Mouse (Mus musculus) liver, embryonic 14.5 days (tissue): ENCODE measurements around the gene Pafah1b3. TPM values are rescaled to one million over a fixed set of nuclear protein-coding genes. Genes with fewer than 3 reads are reported as not detected.
A peak's percentile ranks its signal among the peaks of the same experiment; 100 is the strongest.
"Not testable (repeated sequence)": the region's sequence is repeated elsewhere in the genome, so short reads cannot be mapped to it uniquely, and the experiment has no call there.

ENCODE experiments used
- ATAC-seq: fragments of 200-750 bp; cut with Nextera tagmentation; 2 replicates; pipeline ENCODE4 v1.8.0; 2017; ENCODE audit warnings: moderate number of reproducible peaks, mild to moderate bottlenecking, moderate library complexity; ENCODE audit not compliant: insufficient read depth
- DNase-seq, 3 experiments: peaks; one replicate each; pipeline ENCODE4 v3.0.0-alpha.2; 2012 to 2013; ENCODE audit warnings: low read depth in 3 of 3, low spot score in 3 of 3
- H3K27ac ChIP-seq: fragments of 300-500 bp; sonication (generic); 2 replicates; pipeline ENCODE4 v1.5.1; 2014; ENCODE audit warnings: moderate library complexity, mild to moderate bottlenecking, control low read depth, inconsistent platforms
- H3K27me3 ChIP-seq: fragments of 300-500 bp; sonication (generic); 2 replicates; pipeline ENCODE4 v1.6.1; 2014; ENCODE audit warnings: mild to moderate bottlenecking, low read length, moderate library complexity; ENCODE audit not compliant: control insufficient read depth, insufficient read depth
- H3K36me3 ChIP-seq: fragments of 300-500 bp; sonication (generic); replicated peaks from 2 replicates; pipeline ENCODE4 v1.6.1; 2014; ENCODE audit warnings: low read depth; ENCODE audit not compliant: control insufficient read depth, insufficient read depth
- H3K4me1 ChIP-seq, 2 experiments: fragments of 200-500 bp in 1 of 2; fragments of 300-500 bp in 1 of 2; sonication (generic) in 1 of 2; replicated peaks; 2 replicates each; pipeline ENCODE4 v1.6.1; 2012 to 2014; ENCODE audit warnings: antibody characterized with exemption in 1 of 2, inconsistent platforms in 1 of 2, low read length in 1 of 2; ENCODE audit not compliant: control insufficient read depth in 2 of 2, insufficient read depth in 2 of 2
- H3K4me2 ChIP-seq: fragments of 300-500 bp; sonication (generic); 2 replicates; pipeline ENCODE4 v1.6.1; 2014; ENCODE audit warnings: low read depth, mild to moderate bottlenecking, control low read depth, moderate library complexity
- H3K4me3 ChIP-seq, 2 experiments: fragments of 200-500 bp in 1 of 2; fragments of 300-500 bp in 1 of 2; sonication (generic) in 1 of 2; 2 replicates each; pipeline ENCODE4 v1.5.1; 2012 to 2014; ENCODE audit warnings: low read depth in 2 of 2, low read length in 2 of 2, mild to moderate bottlenecking in 2 of 2, control low read depth in 1 of 2, inconsistent platforms in 1 of 2, moderate library complexity in 1 of 2; ENCODE audit not compliant: insufficient read depth in 1 of 2
- H3K9ac ChIP-seq: fragments of 300-500 bp; sonication (generic); replicated peaks from 2 replicates; pipeline ENCODE4 v1.6.1; 2014; ENCODE audit warnings: mild to moderate bottlenecking, control low read depth, moderate library complexity
- H3K9me3 ChIP-seq: fragments of 300-500 bp; sonication (generic); 2 replicates; pipeline ENCODE4 v1.6.1; 2016; ENCODE audit warnings: low read length, mixed read lengths; ENCODE audit not compliant: control insufficient read depth
- CTCF ChIP-seq: IDR thresholded peaks from 2 replicates; pipeline ENCODE4 v1.5.1; 2016; ENCODE audit warnings: antibody characterized with exemption, low read depth, control low read depth
- EP300 ChIP-seq: IDR thresholded peaks from 2 replicates; pipeline ENCODE4 v1.6.1; 2016; ENCODE audit warnings: antibody characterized with exemption, low read depth
- WGBS: fragments of 180-500 bp; shearing (Covaris S2); extraction: QIAGEN DNeasy Blood & Tissue Kit; methylation state at CpG from one replicate; pipeline ENCODE4 v1.1.7; 2014; ENCODE audit not compliant: insufficient replicate concordance; 5-methylcytosine and 5-hydroxymethylcytosine counted together
- polyA plus RNA-seq, 2 experiments: library from polyadenylated mRNA; depleted of rRNA in 1 of 2; stranded (reverse) in 1 of 2; unstranded in 1 of 2; fragments of >200 nt; fragmentation: Nextera tagmentation in 1 of 2; extraction: Ambion mirVana in 1 of 2; gene quantifications; 2 replicates each; pipeline versions ENCODE4 v1.2.1 to v1.2.3; 2012 to 2014

The Pafah1b3 gene
- polyA plus RNA-seq, 2 experiments, result 24.3 to 26.2 TPM

DNA sequence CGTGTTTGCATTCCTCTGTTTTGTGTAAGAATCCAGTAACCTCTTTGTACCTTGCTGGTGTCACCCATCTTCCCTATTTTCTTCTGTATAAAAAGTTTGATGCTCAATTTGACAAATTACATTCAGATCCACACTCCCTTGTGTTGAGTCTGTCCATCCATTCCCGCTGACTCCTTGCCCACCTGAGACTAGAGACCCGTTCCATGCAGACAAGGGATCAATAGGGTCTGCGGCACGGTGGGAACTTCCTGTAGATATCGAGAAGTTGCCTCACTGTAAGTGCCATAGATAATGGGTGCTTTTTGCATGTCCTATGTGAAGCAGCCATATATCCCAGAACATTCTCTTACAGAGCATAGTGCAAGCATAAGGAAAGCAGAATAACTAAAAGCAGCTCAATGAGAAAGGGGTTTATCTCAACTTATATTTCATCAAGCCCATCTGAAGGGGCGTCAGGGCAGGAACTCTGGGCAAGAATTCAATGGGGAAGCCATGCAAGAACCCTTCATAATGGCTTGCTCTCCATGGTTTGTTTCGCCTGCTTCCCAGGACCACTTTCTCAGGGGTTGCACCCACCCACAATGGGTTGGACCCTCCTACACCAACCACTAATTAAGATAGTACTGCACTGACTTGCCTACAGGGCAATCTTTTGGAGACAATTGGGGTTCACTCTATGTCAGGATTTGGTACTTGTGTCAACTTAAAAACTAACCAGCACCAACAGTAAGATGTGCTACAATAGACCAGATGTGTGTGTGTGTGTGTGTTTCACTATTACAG lies 31.4 kb downstream of the Pafah1b3 start:
- peaks cover 18 to 31% of the 10 kb centered on the region in 2 experiments for H3K4me1 ChIP-seq
- no peak for ATAC-seq

GRCm38 (mm10) chr7:25265743-25266142 lies 32.0 kb downstream of the Pafah1b3 start:
- H3K4me1 ChIP-seq, result peaks cover 18 to 31% of the 10 kb centered on the region in 2 experiments
- 42% methylated on average over 5 of the region's 5 CpGs for WGBS
- H3K4me2 ChIP-seq, H3K4me3 ChIP-seq, ATAC-seq, H3K27me3 ChIP-seq, H3K27ac ChIP-seq, H3K9ac ChIP-seq, H3K9me3 ChIP-seq, H3K36me3 ChIP-seq, DNase-seq: not testable (repeated sequence)

More for the DNA sequence above, 31.4 kb downstream of the Pafah1b3 start:
- H3K9me3 ChIP-seq, result no peaks in the 10 kb centered on the region
- peak overlapping the region in 1 of 2 experiments; percentile 68; a peak in 2 of 4 replicates for H3K4me3 ChIP-seq
- DNase-seq, result no peak
- peak overlapping the region; percentile 72 for H3K9ac ChIP-seq
- H3K27me3 ChIP-seq, result no peaks in the 10 kb centered on the region
- H3K4me2 ChIP-seq, result peak overlapping the region; percentile 81
- H3K36me3 ChIP-seq, result no peaks in the 10 kb centered on the region; the same call in 1 of the 2 replicates
- 69% methylated on average over 8 of the region's 8 CpGs for WGBS
- TF ChIP-seq EP300 (no peak), CTCF (no peak)
- peak overlapping the region; percentile 43 for H3K27ac ChIP-seq

GRCm38 (mm10) chr7:25263968-25264870 lies 33.6 kb downstream of the Pafah1b3 start:
- Histone ChIP-seq H3K4me1 (peaks cover 12 to 20% of the 10 kb centered on the region in 2 experiments), H3K27me3 (no peaks in the 10 kb centered on the region), H3K27ac (no peak overlapping the region), H3K36me3 (no peaks in the 10 kb centered on the region), H3K4me3 (no peak overlapping the region), H3K4me2 (no peak overlapping the region), H3K9me3 (no peaks in the 10 kb centered on the region), H3K9ac (no peak overlapping the region)
- DNase-seq (no peak), ATAC-seq (no peak)
- 45% methylated on average over 17 of the region's 17 CpGs for WGBS
- no peak for TF ChIP-seq CTCF
- TF ChIP-seq EP300, result no peak

DNA sequence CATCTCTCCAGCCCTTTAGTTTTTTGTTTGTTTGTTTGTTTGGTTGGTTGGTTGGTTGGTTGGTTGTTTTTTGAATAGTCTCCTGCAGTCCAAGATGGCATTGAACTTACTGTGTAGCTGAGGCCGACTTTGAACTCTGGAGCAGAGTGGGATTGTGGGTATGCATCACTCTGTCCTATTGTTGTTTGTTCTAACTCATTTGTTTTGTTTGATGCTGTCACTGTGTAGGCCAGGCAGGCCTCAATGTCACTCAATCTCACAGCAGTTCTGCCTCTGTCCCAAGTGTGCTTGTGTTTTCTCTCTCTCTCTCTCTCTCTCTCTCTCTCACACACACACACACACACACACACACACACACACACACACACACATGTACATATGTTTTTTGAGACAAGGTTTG lies 35.9 kb downstream of the Pafah1b3 start:
- Histone ChIP-seq H3K9ac (no peak overlapping the region), H3K27me3 (no peaks in the 10 kb centered on the region), H3K4me2 (no peak overlapping the region), H3K9me3 (no peaks in the 10 kb centered on the region), H3K36me3 (no peaks in the 10 kb centered on the region), H3K4me1 (peaks cover 5 to 13% of the 10 kb centered on the region in 2 experiments), H3K4me3 (no peak overlapping the region), H3K27ac (no peak overlapping the region)
- ATAC-seq, result no peak
- TF ChIP-seq CTCF (no peak), EP300 (no peak)
- 70% methylated on average over 1 of the region's 1 CpGs for WGBS
- no peak for DNase-seq

DNA sequence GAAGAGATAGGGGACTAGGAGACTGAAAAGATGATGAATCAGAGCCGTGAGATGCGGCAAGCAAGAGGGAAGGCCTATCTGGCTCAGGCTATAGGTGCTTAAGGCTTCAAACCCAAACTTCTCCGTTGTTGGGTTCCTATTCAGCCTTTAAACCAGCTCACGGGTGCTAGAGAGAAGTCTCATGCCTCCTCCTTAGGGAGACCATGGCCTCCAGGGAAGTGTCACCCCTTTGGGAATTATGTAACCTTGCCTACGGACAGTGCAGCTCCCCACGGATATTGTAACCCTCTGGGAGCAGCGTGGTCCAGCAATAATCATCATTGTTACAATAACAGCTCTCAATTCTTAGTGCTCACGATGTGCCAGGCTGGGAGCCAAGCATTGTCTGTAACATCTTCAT lies 46.0 kb downstream of the Pafah1b3 start:
- Histone ChIP-seq H3K4me2 (no peak overlapping the region; the same call in 1 of the 2 replicates), H3K9me3 (no peaks in the 10 kb centered on the region), H3K9ac (no peak overlapping the region), H3K4me3 (no peak overlapping the region), H3K36me3 (no peaks in the 10 kb centered on the region), H3K27ac (no peak overlapping the region), H3K27me3 (no peaks in the 10 kb centered on the region), H3K4me1 (peaks cover 14 to 20% of the 10 kb centered on the region in 2 experiments)
- ATAC-seq, result no peak
- DNase-seq, result no peak
- TF ChIP-seq CTCF (no peak), EP300 (no peak)
- 33% methylated on average over 8 of the region's 8 CpGs for WGBS
